Mouse (Mus musculus) ES-E14 (cell line): Measurements from ENCODE around the gene Smoc2.

Source experiments
- CHD2 ChIP-seq: IDR thresholded peaks from 2 replicates; pipeline ENCODE4 v1.6.1; 2014; ENCODE audit warnings: mild to moderate bottlenecking, low read depth, low read length, inconsistent platforms
- HCFC1 ChIP-seq: IDR thresholded peaks from 2 replicates; pipeline ENCODE4 v1.6.1; 2012; ENCODE audit warnings: low read length, inconsistent platforms, borderline replicate concordance; ENCODE audit not compliant: insufficient read depth
- MAFK ChIP-seq: IDR thresholded peaks from 2 replicates; pipeline ENCODE4 v1.6.1; 2014; ENCODE audit warnings: mild to moderate bottlenecking, low read depth, low read length, inconsistent platforms; ENCODE audit not compliant: insufficient read depth
- ZC3H11A ChIP-seq: IDR thresholded peaks from 2 replicates; pipeline ENCODE4 v1.6.1; 2012; ENCODE audit warnings: low read depth, mild to moderate bottlenecking, inconsistent platforms, low read length, borderline replicate concordance
- ZNF384 ChIP-seq: IDR thresholded peaks from 2 replicates; pipeline ENCODE4 v1.6.1; 2012; ENCODE audit warnings: low read depth, low read length, inconsistent platforms

GRCm38 (mm10) chr17:14340736-14341135 lies 61.4 kb downstream of the Smoc2 start:
- no peak for TF ChIP-seq CHD2
- TF ChIP-seq MAFK = no peak
- no peak for TF ChIP-seq HCFC1
- TF ChIP-seq ZNF384 = no peak
- no peak for TF ChIP-seq ZC3H11A
